Mouse (Mus musculus) adrenal gland, postnatal 14 days (tissue): ENCODE measurements at regions not wholly inside any gene's neighbourhood (a gene's known extent, or its start where the extent isn't known, plus 50 kb on each side); places are given as distances from the start of the nearest gene placed in this dataset.

Experiments
- DNase-seq: peaks from one replicate; pipeline ENCODE4 v3.0.0; 2021; ENCODE audit warnings: mixed read lengths

DNA sequence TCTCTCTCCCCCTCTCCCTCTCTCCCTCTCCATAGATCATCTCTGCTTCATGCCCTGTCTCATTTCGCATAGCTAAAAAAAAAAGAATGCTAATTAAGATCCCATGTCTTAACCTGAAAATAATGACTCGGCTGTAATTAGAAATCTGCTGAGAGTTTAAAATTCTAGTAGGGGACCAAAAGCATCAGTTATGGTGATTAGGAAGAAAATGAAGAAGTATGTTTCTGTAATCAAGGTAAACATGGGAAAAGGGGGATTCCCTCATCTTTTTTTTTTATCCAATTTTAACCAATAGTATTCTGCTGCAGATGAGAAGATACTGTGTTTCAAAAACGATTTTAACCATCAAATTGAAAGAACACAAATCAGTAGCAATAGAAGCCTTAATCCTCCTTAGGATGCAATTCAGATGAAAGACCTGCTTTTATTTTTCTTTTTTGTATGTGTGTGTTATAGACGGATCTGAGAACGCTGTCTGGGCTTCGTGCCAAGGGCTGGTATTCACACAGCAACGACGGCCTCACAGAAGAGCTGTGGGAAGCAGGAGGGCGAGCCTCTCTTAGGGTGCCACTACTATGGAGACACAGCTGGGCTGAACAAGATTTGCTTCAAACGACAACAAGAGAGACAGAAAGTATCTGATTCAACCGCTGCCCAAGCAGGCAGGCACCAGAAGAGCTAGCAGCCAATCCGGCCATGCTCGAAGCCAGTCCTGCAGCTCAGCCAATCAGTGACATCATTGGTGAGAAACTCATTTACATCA lies 223.2 kb downstream of the Usp25 start:
- peak; percentile 58 for DNase-seq

GRCm38 (mm10) chr16:77236021-77236420 lies 222.5 kb downstream of the Usp25 start:
- no peak for DNase-seq

GRCm38 (mm10) chr16:77235449-77235848 lies 221.9 kb downstream of the Usp25 start:
- DNase-seq = no peak
